Mouse (Mus musculus) 3134 (cell line): ENCODE measurements around the gene Gm13698.
"Not testable (repeated sequence)": the region's sequence is repeated elsewhere in the genome, so short reads cannot be mapped to it uniquely, and the experiment has no call there.

Experiments
- DNase-seq: peaks from one replicate; pipeline ENCODE4 v3.0.0-alpha.2; 2011; ENCODE audit warnings: low spot score; ENCODE audit not compliant: insufficient read length; ENCODE audit errors: extremely low read depth

Gm13698 gene

GRCm38 (mm10) chr2:83955393-83955792 is at the start of gene Gm13698:
Gene Gm13698 (plus strand): TSS chr2:83955693.
- DNase-seq: not testable (repeated sequence)

GRCm38 (mm10) chr2:83929478-83930088 is 25.9 kb upstream of the Gm13698 start:
- DNase-seq: no peak

- no peak for DNase-seq
These were observed 14.5 kb upstream of the Gm13698 start, which contains the start of gene Zswim2 for GRCm38 (mm10) chr2:83940931-83941361. Gene Zswim2 (minus strand): TSS chr2:83941228.

GRCm38 (mm10) chr2:83941378-83941777 is 14.1 kb upstream of the Gm13698 start:
- DNase-seq: no peak

- no peak for DNase-seq
These were observed 13.7 kb upstream of the Gm13698 start for GRCm38 (mm10) chr2:83941792-83942191.

- DNase-seq: not testable (repeated sequence)
These were observed 5.7 kb downstream of the Gm13698 start, which contains the start of gene Gm13693 for GRCm38 (mm10) chr2:83961203-83961602. Gene Gm13693 (plus strand): TSS chr2:83961503.

GRCm38 (mm10) chr2:83967013-83967412 is 11.5 kb downstream of the Gm13698 start, which contains the start of gene Gm13695:
Gene Gm13695 (plus strand): TSS chr2:83967313.
- not testable (repeated sequence) for DNase-seq

GRCm38 (mm10) chr2:83972823-83973222 is 17.3 kb downstream of the Gm13698 start, which contains the start of gene Gm13696:
Gene Gm13696 (plus strand): TSS chr2:83973123.
- DNase-seq: not testable (repeated sequence)

GRCm38 (mm10) chr2:83978633-83979032 is 23.1 kb downstream of the Gm13698 start, which contains the start of gene Gm13694:
Gene Gm13694 (plus strand): TSS chr2:83978933.
- DNase-seq: not testable (repeated sequence)

GRCm38 (mm10) chr2:83984443-83984842 is 28.9 kb downstream of the Gm13698 start, which contains the start of gene Gm13697:
Gene Gm13697 (plus strand): TSS chr2:83984743.
- DNase-seq: not testable (repeated sequence)

- DNase-seq: not testable (repeated sequence)
These were observed 34.8 kb downstream of the Gm13698 start, which contains the start of gene Gm13691 for GRCm38 (mm10) chr2:83990253-83990652. Gene Gm13691 (plus strand): TSS chr2:83990553.

GRCm38 (mm10) chr2:83993639-83994255 is 38.3 kb downstream of the Gm13698 start:
- not testable (repeated sequence) for DNase-seq

- not testable (repeated sequence) for DNase-seq
These were observed 39.0 kb downstream of the Gm13698 start for GRCm38 (mm10) chr2:83994526-83994925.
